Mouse (Mus musculus) myocyte (in vitro differentiated cells): ENCODE data around the gene Pip5k1a. TPM values are rescaled to one million over a fixed set of nuclear protein-coding genes. Genes with fewer than 3 reads are reported as not detected.
A peak's percentile ranks its signal among the peaks of the same experiment; 100 is the strongest.

Experiments
- H3K27me3 ChIP-seq: one replicate; pipeline ENCODE4 v1.6.1; 2011; ENCODE audit not compliant: control insufficient read depth, insufficient read depth, insufficient read length
- H3K36me3 ChIP-seq: one replicate; pipeline ENCODE4 v1.6.1; 2011; ENCODE audit not compliant: control insufficient read depth, insufficient read depth
- H3K4me2 ChIP-seq: one replicate; pipeline ENCODE4 v1.6.1; 2011; ENCODE audit warnings: low read depth, control low read depth
- H3K4me3 ChIP-seq: one replicate; pipeline ENCODE4 v1.5.1; 2011; ENCODE audit warnings: mild to moderate bottlenecking, control low read depth, moderate library complexity
- H3K79me2 ChIP-seq: one replicate; pipeline ENCODE4 v1.6.1; 2011; ENCODE audit not compliant: control insufficient read depth, insufficient read depth
- H3ac ChIP-seq: one replicate; pipeline ENCODE4 v1.6.1; 2011; ENCODE audit not compliant: control insufficient read depth, insufficient read length
- CEBPB ChIP-seq: IDR thresholded peaks from 2 replicates; pipeline ENCODE4 v1.6.1; 2011; ENCODE audit warnings: mild to moderate bottlenecking, moderate library complexity; ENCODE audit not compliant: poor library complexity, insufficient read depth, severe bottlenecking
- E2F4 ChIP-seq: IDR thresholded peaks from one replicate; pipeline ENCODE4 v1.6.1; 2011; ENCODE audit warnings: mild to moderate bottlenecking, control low read depth, moderate library complexity; ENCODE audit not compliant: insufficient read depth
- MAX ChIP-seq: IDR thresholded peaks from one replicate; pipeline ENCODE4 v1.6.1; 2011; ENCODE audit warnings: low read depth, mild to moderate bottlenecking, control low read depth
- MYOD1 ChIP-seq, 3 experiments: IDR thresholded peaks; one replicate each; pipeline ENCODE4 v1.6.1; 2011; ENCODE audit warnings: control low read depth in 2 of 3, low read depth in 2 of 3, mild to moderate bottlenecking in 2 of 3, moderate library complexity in 1 of 3; ENCODE audit not compliant: insufficient read length in 2 of 3, control insufficient read depth in 1 of 3
- MYOG ChIP-seq, 3 experiments: IDR thresholded peaks; one replicate each; pipeline ENCODE4 v1.6.1; 2011; ENCODE audit warnings: control low read depth in 2 of 3, low read depth in 2 of 3, mild to moderate bottlenecking in 2 of 3; ENCODE audit not compliant: insufficient read length in 2 of 3, control insufficient read depth in 1 of 3, insufficient read depth in 1 of 3
- POLR2A ChIP-seq: IDR thresholded peaks from one replicate; pipeline ENCODE4 v1.6.1; 2011; ENCODE audit warnings: low read depth, mild to moderate bottlenecking, control low read depth, moderate library complexity; ENCODE audit not compliant: insufficient read length
- POLR2AphosphoS2 ChIP-seq: IDR thresholded peaks from one replicate; pipeline ENCODE4 v1.6.1; 2011; ENCODE audit warnings: low read depth, control low read depth; ENCODE audit not compliant: insufficient read length
- REST ChIP-seq: IDR thresholded peaks from one replicate; pipeline ENCODE4 v1.6.1; 2011; ENCODE audit warnings: mild to moderate bottlenecking, control low read depth, moderate library complexity; ENCODE audit not compliant: insufficient read depth, insufficient read length
- SRF ChIP-seq: IDR thresholded peaks from one replicate; pipeline ENCODE4 v1.6.1; 2011; ENCODE audit warnings: low read depth; ENCODE audit not compliant: control insufficient read depth, insufficient read length
- TCF12 ChIP-seq: IDR thresholded peaks from one replicate; pipeline ENCODE4 v1.6.1; 2011; ENCODE audit warnings: mild to moderate bottlenecking, control low read depth; ENCODE audit not compliant: poor library complexity, insufficient read depth, severe bottlenecking
- TCF3 ChIP-seq: IDR thresholded peaks from one replicate; pipeline ENCODE4 v1.6.1; 2011; ENCODE audit warnings: low read depth, control low read depth; ENCODE audit not compliant: insufficient read length
- USF1 ChIP-seq: IDR thresholded peaks from one replicate; pipeline ENCODE4 v1.6.1; 2011; ENCODE audit warnings: low read depth, mild to moderate bottlenecking, control low read depth, moderate library complexity
- polyA plus RNA-seq: library from polyadenylated mRNA; unstranded; fragments of >200 nt; fragmentation: generic; extraction: Trizol; gene quantifications from one replicate; pipeline ENCODE4 v1.2.1, GENCODE M21; 2012; ENCODE audit warnings: missing spikeins

Gene Pip5k1a
- polyA plus RNA-seq = 27.3 TPM

DNA sequence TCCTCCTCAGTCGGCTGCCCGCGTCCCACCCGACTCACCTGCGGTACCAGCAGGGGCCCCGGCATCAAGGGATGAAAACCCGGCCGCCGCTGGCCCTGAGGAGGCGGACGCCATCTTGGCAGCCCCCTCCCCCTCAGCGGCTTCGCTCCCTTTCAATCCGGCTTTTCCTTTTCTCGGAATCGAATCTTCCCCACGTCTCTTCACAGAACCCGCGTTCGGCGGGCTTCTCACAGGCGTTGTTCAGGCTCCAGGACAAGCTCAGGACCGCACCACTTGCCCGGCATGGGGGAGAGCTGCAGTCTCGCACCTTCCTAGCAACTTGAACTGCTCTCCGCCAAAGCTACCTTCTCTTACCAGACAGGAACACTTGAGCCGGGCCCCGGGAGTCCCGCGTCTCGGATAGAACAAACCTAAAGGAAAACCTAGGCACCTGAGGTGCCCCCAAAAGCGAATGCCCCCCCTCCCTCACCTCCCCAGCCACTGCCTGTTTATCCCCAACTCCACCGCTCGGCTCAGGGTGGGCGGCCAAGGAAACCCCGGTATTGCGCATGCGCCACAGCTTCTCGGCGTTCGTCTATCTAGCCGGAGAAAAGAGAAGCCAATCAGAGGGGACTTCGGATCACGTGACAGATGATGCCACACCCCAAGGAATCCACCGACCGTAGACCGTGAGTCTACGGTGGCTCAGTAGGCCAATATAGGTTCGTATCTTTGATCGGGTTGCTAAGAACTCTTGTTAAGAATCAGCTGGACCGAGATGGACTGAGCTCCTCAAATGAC lies at the start of gene Pip5k1a:
Gene Pip5k1a, minus strand, starts transcription at position 593 of the 780 bp plus-strand sequence.
- peaks cover 50% of the 10 kb centered on the region for H3K79me2 ChIP-seq
- peak within 1 kb of the TSS; percentile 30 for H3ac ChIP-seq
- H3K36me3 ChIP-seq = no peaks in the 10 kb centered on the region
- H3K4me2 ChIP-seq = peak within 1 kb of the TSS; percentile 99
- peak within 1 kb of the TSS; percentile 100 for H3K4me3 ChIP-seq
- no peak for TF ChIP-seq MYOG (IDR thresholded peaks at IDR 0.05; ENCODE audit: control insufficient read depth in 1 of 3, insufficient read depth in 1 of 3, insufficient read length in 2 of 3, low read depth in 2 of 3)
- no peak for TF ChIP-seq CEBPB
- TF ChIP-seq SRF = no peak
- TF ChIP-seq E2F4 = no peak
- TF ChIP-seq POLR2A = peak; percentile 61
- TF ChIP-seq TCF3 = no peak
- no peak for TF ChIP-seq REST
- TF ChIP-seq MYOD1 (IDR thresholded peaks at IDR 0.05; ENCODE audit: control insufficient read depth in 1 of 3, insufficient read length in 2 of 3, low read depth in 2 of 3) = no peak
- peak; percentile 99 for TF ChIP-seq USF1
- no peak for TF ChIP-seq MAX
- TF ChIP-seq POLR2AphosphoS2 = peak; percentile 68
- TF ChIP-seq TCF12 = no peak
- H3K27me3 ChIP-seq = no peaks in the 10 kb centered on the region

DNA sequence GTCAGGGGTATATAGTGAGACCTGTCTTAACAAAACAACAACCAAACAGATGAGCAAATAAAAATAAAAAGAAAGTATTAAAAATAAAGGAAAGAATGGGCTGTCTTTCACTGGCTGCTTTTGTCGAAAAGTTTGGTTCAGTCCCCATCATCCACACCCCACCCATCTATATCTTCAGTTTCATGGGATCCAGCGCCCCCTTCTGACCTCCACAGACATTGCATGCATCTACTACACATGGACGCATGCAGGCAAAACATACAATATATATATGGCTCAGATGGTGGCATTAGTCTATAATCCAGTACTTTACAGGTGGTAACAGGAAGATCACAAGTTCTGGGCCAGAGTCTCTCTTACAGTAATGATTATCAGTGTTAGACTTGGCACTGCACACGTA lies 47.1 kb upstream of the Pip5k1a start:
- no peaks in the 10 kb centered on the region for H3K36me3 ChIP-seq
- no peaks in the 10 kb centered on the region for H3K27me3 ChIP-seq
- no peak overlapping the region for H3ac ChIP-seq
- H3K4me2 ChIP-seq = no peak overlapping the region
- H3K79me2 ChIP-seq = no peaks in the 10 kb centered on the region
- no peak for TF ChIP-seq E2F4
- no peak overlapping the region for H3K4me3 ChIP-seq

DNA sequence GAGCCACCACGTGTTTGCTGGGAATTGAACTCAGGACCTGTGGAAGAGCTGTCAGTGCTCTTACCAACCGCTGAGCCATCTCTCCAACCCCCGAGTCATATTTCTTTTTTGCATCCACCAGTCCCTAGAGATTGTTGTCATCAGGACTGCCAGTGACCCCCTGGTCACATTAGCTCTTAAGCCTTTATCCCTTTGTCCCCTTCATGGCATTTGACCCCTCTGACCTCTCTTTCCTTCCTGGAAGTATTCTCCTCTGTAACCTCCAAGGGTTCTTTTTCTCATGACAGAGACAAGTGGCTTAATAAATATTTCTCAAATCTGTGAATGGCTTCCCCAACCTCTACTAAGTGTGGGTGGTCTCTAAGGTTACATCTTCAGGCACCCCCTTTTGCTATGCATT lies 41.2 kb upstream of the Pip5k1a start:
- no peak for TF ChIP-seq POLR2AphosphoS2
- no peak for TF ChIP-seq CEBPB
- no peak for TF ChIP-seq USF1
- TF ChIP-seq MYOD1 (IDR thresholded peaks at IDR 0.05; ENCODE audit: control insufficient read depth in 1 of 3, insufficient read length in 2 of 3, low read depth in 2 of 3) = no peak
- no peaks in the 10 kb centered on the region for H3K36me3 ChIP-seq

DNA sequence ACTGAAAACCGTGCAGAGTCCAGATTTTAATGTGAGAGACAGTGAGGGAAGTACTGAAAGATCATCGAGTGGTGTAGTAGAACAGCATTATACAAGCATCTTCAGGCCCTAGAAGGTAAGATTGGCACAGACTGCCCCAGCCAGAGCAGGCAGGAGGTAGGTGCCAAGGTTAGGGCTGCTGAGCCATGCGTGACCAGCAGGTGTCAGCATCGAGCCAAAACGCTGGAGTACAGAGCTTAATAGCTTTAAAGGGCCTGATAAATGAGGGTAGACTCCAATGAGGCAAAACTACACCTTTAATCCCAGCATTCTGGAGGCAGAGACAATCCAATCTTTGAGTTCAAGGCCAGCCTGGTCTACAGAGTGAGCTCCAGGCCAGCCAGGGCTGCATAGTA lies 35.9 kb upstream of the Pip5k1a start:
- TF ChIP-seq TCF12 = no peak
- TF ChIP-seq POLR2AphosphoS2 = no peak
- TF ChIP-seq CEBPB = no peak
- no peak for TF ChIP-seq USF1
- TF ChIP-seq TCF3 = no peak
- no peak for TF ChIP-seq E2F4
- no peak for TF ChIP-seq MAX
- no peak for TF ChIP-seq SRF
- no peak for TF ChIP-seq REST
- TF ChIP-seq MYOD1 (IDR thresholded peaks at IDR 0.05; ENCODE audit: control insufficient read depth in 1 of 3, insufficient read length in 2 of 3, low read depth in 2 of 3) = no peak
- no peak for TF ChIP-seq POLR2A
- no peak for TF ChIP-seq MYOG (IDR thresholded peaks at IDR 0.05; ENCODE audit: control insufficient read depth in 1 of 3, insufficient read depth in 1 of 3, insufficient read length in 2 of 3, low read depth in 2 of 3)
- H3ac ChIP-seq = no peak overlapping the region
- H3K36me3 ChIP-seq = no peaks in the 10 kb centered on the region
- no peak overlapping the region for H3K4me2 ChIP-seq
- no peak overlapping the region for H3K4me3 ChIP-seq
- no peaks in the 10 kb centered on the region for H3K79me2 ChIP-seq
- H3K27me3 ChIP-seq = no peaks in the 10 kb centered on the region

More for the DNA sequence above, 41.2 kb upstream of the Pip5k1a start:
- Histone ChIP-seq H3K4me3 (no peak overlapping the region), H3K27me3 (no peaks in the 10 kb centered on the region), H3K4me2 (no peak overlapping the region), H3ac (no peak overlapping the region), H3K79me2 (no peaks in the 10 kb centered on the region)

DNA sequence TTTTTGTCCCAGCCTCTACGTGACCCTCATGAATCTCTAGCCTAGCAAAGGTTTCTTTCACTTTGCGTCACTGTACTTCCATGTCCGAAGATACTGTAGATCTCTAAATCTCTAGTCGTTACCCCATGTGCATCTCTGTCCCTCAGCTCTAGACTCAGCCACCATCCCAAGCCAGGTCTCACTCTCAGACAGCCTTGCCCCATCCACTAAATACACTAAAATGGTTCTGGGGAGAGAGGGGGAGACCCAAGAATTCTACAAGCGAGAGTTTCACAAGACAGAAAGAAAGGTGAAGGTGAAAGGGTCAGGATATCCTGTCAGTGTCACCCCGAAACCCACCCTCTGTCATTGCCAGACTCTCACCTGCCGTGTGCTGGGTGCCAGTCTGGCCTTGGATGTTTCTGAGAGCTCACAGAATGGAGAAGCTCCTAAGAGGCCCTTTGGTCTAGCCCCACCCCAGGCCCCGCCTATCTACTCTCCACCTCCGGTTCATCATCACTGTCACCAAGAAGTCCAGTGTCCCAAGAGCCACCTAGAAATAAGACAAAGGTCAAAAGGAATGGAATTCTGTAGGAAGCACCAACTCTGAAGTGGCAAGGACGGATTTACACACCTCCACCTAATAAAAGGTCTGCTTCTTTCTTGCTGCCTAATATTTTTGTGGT lies 35.4 kb upstream of the Pip5k1a start, which contains the start of gene Tnfaip8l2:
Gene Tnfaip8l2, minus strand, starts transcription at position 409 of the 665 bp plus-strand sequence.
- no peak within 1 kb of the TSS for H3K4me3 ChIP-seq
- no peaks in the 10 kb centered on the region for H3K79me2 ChIP-seq
- TF ChIP-seq TCF3 = no peak
- TF ChIP-seq TCF12 = no peak
- no peak for TF ChIP-seq POLR2AphosphoS2
- TF ChIP-seq E2F4 = no peak
- no peak for TF ChIP-seq USF1
- TF ChIP-seq MYOD1 (IDR thresholded peaks at IDR 0.05; ENCODE audit: control insufficient read depth in 1 of 3, insufficient read length in 2 of 3, low read depth in 2 of 3) = no peak
- TF ChIP-seq MYOG (IDR thresholded peaks at IDR 0.05; ENCODE audit: control insufficient read depth in 1 of 3, insufficient read depth in 1 of 3, insufficient read length in 2 of 3, low read depth in 2 of 3) = no peak
- no peak for TF ChIP-seq POLR2A
- TF ChIP-seq SRF = no peak
- TF ChIP-seq CEBPB = no peak
- no peak for TF ChIP-seq REST
- TF ChIP-seq MAX = no peak
- no peak within 1 kb of the TSS for H3K4me2 ChIP-seq
- H3K27me3 ChIP-seq = no peaks in the 10 kb centered on the region
- H3ac ChIP-seq = no peak within 1 kb of the TSS
- no peaks in the 10 kb centered on the region for H3K36me3 ChIP-seq
